Mouse (Mus musculus): ENCODE measurements around the gene Rpl23a.
"Not testable (repeated sequence)": the region's sequence is repeated elsewhere in the genome, so short reads cannot be mapped to it uniquely, and the experiment has no call there.

The Rpl23a gene

GRCm38 (mm10) chr11:78138023-78138422 lies 45.4 kb downstream of the Rpl23a start:
- no peak for DNase-seq

- no peak for DNase-seq
These were observed 45.8 kb downstream of the Rpl23a start for GRCm38 (mm10) chr11:78137584-78137983.

- no peak for DNase-seq
These were observed 47.3 kb downstream of the Rpl23a start for GRCm38 (mm10) chr11:78136132-78136531.

GRCm38 (mm10) chr11:78135314-78135713 lies 48.1 kb downstream of the Rpl23a start:
- not testable (repeated sequence) for DNase-seq

GRCm38 (mm10) chr11:78134344-78134743 lies 49.0 kb downstream of the Rpl23a start:
- no peak for DNase-seq

- no peak for DNase-seq
These were observed 49.5 kb downstream of the Rpl23a start for GRCm38 (mm10) chr11:78133915-78134314.
